Mouse (Mus musculus) lung, postnatal 0 days (tissue): ENCODE data around the gene Gpr55. TPM values are rescaled to one million over a fixed set of nuclear protein-coding genes. Genes with fewer than 3 reads are reported as not detected.

Experiments
- ATAC-seq: fragments of 200-750 bp; cut with Nextera tagmentation; 2 replicates; pipeline ENCODE4 v1.8.0; 2017; ENCODE audit warnings: moderate library complexity
- DNase-seq: peaks from one replicate; pipeline ENCODE4 v3.0.0-alpha.2; 2016; ENCODE audit warnings: low spot score
- H3K27ac ChIP-seq: fragments of 300-500 bp; sonication (generic); 2 replicates; pipeline ENCODE4 v1.5.1; 2014; ENCODE audit warnings: antibody characterized with exemption, mild to moderate bottlenecking, low read length, mixed read lengths
- H3K27me3 ChIP-seq: fragments of 300-500 bp; sonication (generic); replicated peaks from 2 replicates; pipeline ENCODE4 v1.6.1; 2014; ENCODE audit warnings: low read length, mixed read lengths; ENCODE audit not compliant: insufficient read depth
- H3K36me3 ChIP-seq: fragments of 300-500 bp; sonication (generic); 2 replicates; pipeline ENCODE4 v1.6.1; 2014; ENCODE audit warnings: low read length, mixed read lengths; ENCODE audit not compliant: insufficient read depth
- H3K4me1 ChIP-seq: fragments of 300-500 bp; sonication (generic); 2 replicates; pipeline ENCODE4 v1.6.1; 2014; ENCODE audit warnings: antibody characterized with exemption, low read depth, low read length, mixed read lengths; ENCODE audit not compliant: insufficient read depth
- H3K4me2 ChIP-seq: fragments of 300-500 bp; sonication (generic); replicated peaks from 2 replicates; pipeline ENCODE4 v1.6.1; 2014; ENCODE audit warnings: low read depth, mild to moderate bottlenecking, low read length, moderate library complexity, mixed read lengths
- H3K4me3 ChIP-seq: fragments of 300-500 bp; sonication (generic); 2 replicates; pipeline ENCODE4 v1.5.1; 2014; ENCODE audit warnings: low read depth, low read length
- H3K9ac ChIP-seq: fragments of 300-500 bp; sonication (generic); replicated peaks from 2 replicates; pipeline ENCODE4 v1.6.1; 2014; ENCODE audit warnings: low read depth, mild to moderate bottlenecking
- H3K9me3 ChIP-seq: fragments of 300-500 bp; sonication (generic); 2 replicates; pipeline ENCODE4 v1.6.1; 2016; ENCODE audit warnings: low read length, mixed read lengths
- CTCF ChIP-seq: IDR thresholded peaks from 2 replicates; pipeline ENCODE4 v1.5.1; 2016; ENCODE audit warnings: antibody characterized with exemption, mild to moderate bottlenecking
- EP300 ChIP-seq: IDR thresholded peaks from 2 replicates; pipeline ENCODE4 v1.6.1; 2016; ENCODE audit warnings: antibody characterized with exemption, mild to moderate bottlenecking, control low read depth
- WGBS: fragments of 180-500 bp; shearing (Covaris S2); extraction: QIAGEN DNeasy Blood & Tissue Kit; methylation state at CpG from one replicate; pipeline ENCODE4 v1.1.7; 2014; 5-methylcytosine and 5-hydroxymethylcytosine counted together
- polyA plus RNA-seq: library from polyadenylated mRNA; unstranded; fragments of >200 nt; fragmentation: Nextera tagmentation; extraction: Ambion mirVana; gene quantifications from 2 replicates; pipeline ENCODE4 v1.2.1, GENCODE M21; 2015

Gpr55 gene
- polyA plus RNA-seq, 1 experiment from 2014 or later: 0.14 TPM

DNA sequence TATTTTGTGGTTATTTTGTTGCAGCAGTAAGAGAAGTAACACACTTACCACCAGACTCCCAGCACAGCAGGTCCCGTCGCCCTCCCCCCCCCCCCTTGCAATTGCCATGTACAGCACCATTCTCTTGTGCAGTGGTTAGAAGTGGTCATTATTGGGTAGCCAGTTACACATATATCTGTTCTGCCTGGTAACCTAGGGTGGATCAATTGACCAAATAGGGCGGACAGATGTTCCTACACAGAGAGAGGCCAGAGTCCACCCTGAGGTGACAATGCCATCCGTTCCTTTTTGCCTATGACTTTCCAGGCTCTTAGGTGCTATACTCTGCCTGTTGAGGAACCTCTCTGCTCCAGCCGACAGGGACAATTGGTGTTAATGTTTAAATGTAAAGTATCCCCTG lies 35.6 kb downstream of the Gpr55 start:
- H3K9ac ChIP-seq: no peak overlapping the region
- ATAC-seq: no peak
- H3K4me3 ChIP-seq: no peak overlapping the region
- no peaks in the 10 kb centered on the region for H3K36me3 ChIP-seq
- H3K4me2 ChIP-seq: no peak overlapping the region
- H3K9me3 ChIP-seq: no peaks in the 10 kb centered on the region
- 88% methylated on average over 5 of the region's 5 CpGs for WGBS
- no peaks in the 10 kb centered on the region for H3K27me3 ChIP-seq
- no peak for DNase-seq
- no peaks in the 10 kb centered on the region for H3K4me1 ChIP-seq
- TF ChIP-seq EP300 (no peak), CTCF (no peak)
- no peak overlapping the region for H3K27ac ChIP-seq

DNA sequence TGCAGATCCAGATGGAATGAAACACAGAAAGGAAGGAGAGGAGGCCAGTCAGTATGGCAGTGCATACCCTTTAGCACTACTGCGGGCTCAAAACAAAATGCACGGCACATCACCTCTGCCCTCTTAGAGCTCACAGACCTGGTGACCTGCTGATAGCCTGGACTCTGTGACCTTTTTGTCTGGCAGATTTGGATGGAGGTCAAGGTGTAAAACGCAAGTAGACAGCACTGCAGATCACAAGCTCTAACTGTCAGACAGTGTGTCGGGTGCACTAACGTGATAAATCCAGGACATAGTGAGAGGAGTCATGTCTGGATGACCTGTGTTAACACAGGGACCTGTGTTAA lies 38.0 kb downstream of the Gpr55 start:
- ATAC-seq (no peak), DNase-seq (no peak)
- no peak for TF ChIP-seq CTCF
- Histone ChIP-seq H3K9me3 (no peaks in the 10 kb centered on the region), H3K27ac (no peak overlapping the region), H3K9ac (no peak overlapping the region), H3K4me3 (no peak overlapping the region), H3K4me2 (no peak overlapping the region), H3K36me3 (no peaks in the 10 kb centered on the region), H3K27me3 (no peaks in the 10 kb centered on the region), H3K4me1 (no peaks in the 10 kb centered on the region)
- WGBS: 65% methylated on average over 5 of the region's 5 CpGs

DNA sequence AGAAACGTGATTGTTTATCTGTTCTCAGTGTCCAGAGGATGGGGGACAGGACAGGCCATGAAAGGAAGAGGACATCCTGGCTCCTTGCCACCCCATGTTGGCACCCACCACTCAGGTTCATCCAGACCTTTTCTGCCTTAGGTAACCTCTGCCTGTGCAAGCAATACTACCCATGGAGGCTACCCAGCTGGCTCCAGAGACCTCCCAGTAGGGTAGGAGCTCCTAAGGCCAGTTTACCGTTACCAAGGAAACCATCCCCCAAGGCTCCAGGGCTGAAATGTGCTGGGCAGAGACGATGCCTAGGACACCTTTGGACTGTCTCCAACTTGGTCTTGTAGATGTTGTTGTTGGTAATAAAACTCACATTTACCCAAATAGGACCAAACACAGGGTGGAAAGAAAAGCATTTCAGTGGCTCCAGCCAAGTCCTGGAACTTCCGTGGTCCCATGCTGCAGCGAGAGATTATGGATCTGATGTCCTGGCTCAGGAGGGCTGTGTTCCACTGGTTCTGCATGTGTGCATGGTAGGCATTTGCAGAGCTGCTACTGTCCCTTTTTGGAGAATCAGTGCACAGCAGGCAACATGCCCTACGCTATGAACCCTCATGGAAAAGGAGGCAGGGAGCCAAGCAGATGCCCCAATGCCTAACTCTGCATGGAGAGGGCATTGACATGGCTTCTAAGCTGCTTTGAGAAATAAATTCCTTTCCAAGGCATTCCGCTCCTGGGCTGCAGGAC lies 38.5 kb downstream of the Gpr55 start:
- no peak for ATAC-seq
- no peak for TF ChIP-seq EP300
- no peak for TF ChIP-seq CTCF

DNA sequence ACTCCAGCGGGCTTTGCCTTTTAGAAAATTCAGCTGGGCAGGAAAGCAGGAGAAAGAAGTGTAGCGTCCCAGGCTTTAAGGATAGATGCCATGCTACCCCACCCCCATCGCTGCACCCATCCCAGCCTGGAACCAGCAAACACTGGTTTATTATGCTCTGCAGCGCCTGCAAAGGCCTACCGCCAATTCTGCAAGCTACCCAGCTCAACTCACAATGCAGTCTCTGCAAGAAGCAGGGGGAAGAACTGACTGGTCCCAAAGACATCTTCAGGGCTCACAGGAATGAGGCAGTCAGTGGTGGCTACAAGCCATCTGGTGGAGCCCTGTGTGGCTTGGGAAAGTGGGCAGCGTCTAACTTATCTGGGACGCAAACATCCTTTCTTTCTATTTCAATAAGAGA lies 39.1 kb downstream of the Gpr55 start:
- no peaks in the 10 kb centered on the region for H3K9me3 ChIP-seq
- H3K27ac ChIP-seq: no peak overlapping the region
- H3K9ac ChIP-seq: no peak overlapping the region
- ATAC-seq (no peak), DNase-seq (no peak)
- no peak overlapping the region for H3K4me3 ChIP-seq
- no peaks in the 10 kb centered on the region for H3K4me1 ChIP-seq
- TF ChIP-seq CTCF (no peak), EP300 (no peak)
- no peaks in the 10 kb centered on the region for H3K36me3 ChIP-seq
- no peak overlapping the region for H3K4me2 ChIP-seq
- H3K27me3 ChIP-seq: no peaks in the 10 kb centered on the region
- 76% methylated on average over 7 of the region's 7 CpGs for WGBS

More for the DNA sequence above, 38.5 kb downstream of the Gpr55 start:
- Histone ChIP-seq H3K9me3 (no peaks in the 10 kb centered on the region), H3K9ac (no peak overlapping the region), H3K27me3 (no peaks in the 10 kb centered on the region), H3K27ac (no peak overlapping the region), H3K4me3 (no peak overlapping the region), H3K4me2 (no peak overlapping the region), H3K4me1 (no peaks in the 10 kb centered on the region), H3K36me3 (no peaks in the 10 kb centered on the region)
- DNase-seq: no peak
- WGBS: 54% methylated on average over 7 of the region's 7 CpGs

DNA sequence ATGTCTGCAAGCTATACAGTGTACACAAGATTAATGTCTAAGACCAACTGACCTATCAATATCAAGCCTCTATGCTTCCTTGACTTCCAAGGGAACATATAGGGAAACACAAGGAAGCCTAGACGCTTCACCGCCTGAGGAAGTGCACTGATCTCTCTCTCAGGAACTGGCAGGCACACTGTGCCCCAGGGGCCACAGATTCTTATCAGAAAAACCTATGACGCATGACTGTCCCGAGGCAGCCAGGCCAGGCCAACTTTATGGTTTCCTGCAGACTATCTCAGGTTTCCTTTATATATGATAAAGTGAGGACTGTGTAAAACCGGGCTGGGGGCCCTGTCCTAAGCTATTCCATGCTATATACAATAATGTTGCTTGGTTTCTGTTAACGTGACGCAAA lies 41.2 kb downstream of the Gpr55 start:
- TF ChIP-seq CTCF: no peak
- no peak for TF ChIP-seq EP300

DNA sequence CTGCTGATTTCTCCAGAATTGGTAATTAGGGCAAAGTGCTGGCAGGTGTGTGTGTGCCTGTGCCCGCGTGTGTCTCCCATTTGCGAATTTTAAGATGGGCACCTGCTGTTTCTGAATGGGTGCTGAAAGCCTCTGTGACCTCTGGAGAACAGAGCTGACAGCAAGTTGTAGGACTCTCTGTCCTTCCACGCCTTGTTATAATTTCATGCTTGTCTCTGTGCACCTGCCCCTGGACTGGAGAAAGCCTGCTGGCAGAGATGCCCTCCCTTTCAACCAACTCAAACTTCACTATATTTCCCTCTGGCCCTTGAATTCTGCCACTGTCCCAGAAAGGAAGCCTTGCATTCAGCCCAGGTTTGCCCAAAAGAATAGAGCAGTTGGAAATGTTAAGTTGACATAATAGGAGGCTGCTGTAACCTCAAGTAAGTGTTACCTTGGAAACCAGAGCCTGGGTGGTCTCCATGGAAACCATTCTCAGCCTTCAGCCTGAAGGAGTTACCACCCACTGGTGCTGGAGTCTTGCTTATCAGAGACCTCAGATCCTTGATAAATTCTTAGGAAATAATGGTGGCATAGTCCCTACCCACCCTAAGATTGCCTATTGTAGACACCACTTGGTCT lies 43.9 kb downstream of the Gpr55 start:
- Histone ChIP-seq H3K4me2 (no peak overlapping the region), H3K27ac (no peak overlapping the region), H3K4me1 (no peaks in the 10 kb centered on the region), H3K4me3 (no peak overlapping the region), H3K9ac (no peak overlapping the region), H3K27me3 (no peaks in the 10 kb centered on the region), H3K9me3 (no peaks in the 10 kb centered on the region), H3K36me3 (no peaks in the 10 kb centered on the region)
- 68% methylated on average over 4 of the region's 4 CpGs for WGBS
- ATAC-seq (no peak), DNase-seq (no peak)
- no peak for TF ChIP-seq EP300
- TF ChIP-seq CTCF: no peak

More for the DNA sequence above, 41.2 kb downstream of the Gpr55 start:
- ATAC-seq (0 out of 2 replicates have a peak, but pooled peaks have one; percentile 19), DNase-seq (no peak)
- WGBS: 62% methylated on average over 7 of the region's 7 CpGs
- Histone ChIP-seq H3K27me3 (no peaks in the 10 kb centered on the region), H3K27ac (no peak overlapping the region), H3K4me1 (no peaks in the 10 kb centered on the region), H3K4me3 (no peak overlapping the region), H3K9me3 (no peaks in the 10 kb centered on the region), H3K9ac (no peak overlapping the region), H3K4me2 (no peak overlapping the region), H3K36me3 (no peaks in the 10 kb centered on the region)
